Mouse (Mus musculus): ENCODE data around the gene Kcnn3.
A peak's percentile ranks its signal among the peaks of the same experiment; 100 is the strongest.

Gene Kcnn3

GRCm38 (mm10) chr3:89664808-89665207, 144.8 kb downstream of the Kcnn3 start:
- DNase-seq (ENCODE audit: low spot score in 2 of 2): no peak

DNA sequence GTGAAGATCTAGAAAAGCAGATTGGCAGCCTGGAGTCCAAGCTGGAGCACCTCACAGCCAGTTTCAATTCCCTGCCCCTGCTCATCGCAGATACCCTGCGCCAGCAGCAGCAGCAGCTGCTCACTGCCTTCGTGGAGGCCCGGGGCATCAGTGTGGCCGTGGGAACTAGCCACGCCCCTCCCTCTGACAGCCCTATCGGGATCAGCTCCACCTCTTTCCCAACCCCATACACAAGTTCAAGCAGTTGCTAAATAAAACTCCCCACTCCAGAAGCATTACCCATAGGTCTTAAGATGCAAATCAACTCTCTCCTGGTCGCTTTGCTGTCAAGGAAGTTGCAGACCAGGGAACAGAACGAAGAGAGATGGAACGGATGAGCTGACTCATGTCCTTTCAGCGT, 147.2 kb downstream of the Kcnn3 start:
- DNase-seq (ENCODE audit: low spot score in 2 of 2): no peak

GRCm38 (mm10) chr3:89671334-89671733, 151.4 kb downstream of the Kcnn3 start:
- DNase-seq (ENCODE audit: low spot score in 2 of 2): no peak

DNA sequence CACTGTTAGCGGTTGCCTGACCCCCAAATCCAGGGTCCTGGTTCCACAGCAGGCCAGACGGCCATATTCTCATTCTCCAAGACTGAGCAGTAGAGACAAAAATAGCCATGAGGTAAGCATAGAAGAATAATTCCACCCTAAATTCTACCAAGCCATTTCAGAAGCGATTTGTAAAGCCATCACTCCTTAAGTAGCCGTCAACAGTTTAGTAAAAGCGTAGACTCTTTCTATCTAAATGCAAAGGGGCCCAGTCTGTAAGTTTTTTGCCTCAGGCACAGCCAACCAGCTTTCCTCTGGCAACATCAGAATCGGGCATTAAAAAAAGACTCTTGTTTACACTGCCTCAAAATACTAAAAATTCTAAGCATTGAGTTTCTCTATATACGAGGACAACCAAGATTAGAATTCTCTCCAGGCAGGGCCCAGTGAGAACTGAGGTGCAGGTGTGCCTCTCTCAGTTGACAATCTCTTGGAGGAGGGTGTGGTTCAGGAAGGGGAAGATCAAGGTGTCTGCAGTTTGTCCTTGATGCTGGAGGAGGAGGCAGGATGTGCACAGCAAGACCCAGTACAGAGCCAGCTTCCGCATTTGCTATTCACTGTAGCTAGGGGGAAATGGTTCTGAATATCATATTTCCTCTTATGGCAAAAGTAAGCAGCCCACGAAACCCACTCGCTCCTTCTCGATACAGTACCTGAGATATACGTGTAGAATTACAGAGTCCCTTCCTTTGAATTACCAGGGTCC, 152.8 kb downstream of the Kcnn3 start:
- no peak for DNase-seq (ENCODE audit: low spot score in 2 of 2)

GRCm38 (mm10) chr3:89677617-89678016, 157.7 kb downstream of the Kcnn3 start:
- no peak for DNase-seq (ENCODE audit: low spot score in 2 of 2)

DNA sequence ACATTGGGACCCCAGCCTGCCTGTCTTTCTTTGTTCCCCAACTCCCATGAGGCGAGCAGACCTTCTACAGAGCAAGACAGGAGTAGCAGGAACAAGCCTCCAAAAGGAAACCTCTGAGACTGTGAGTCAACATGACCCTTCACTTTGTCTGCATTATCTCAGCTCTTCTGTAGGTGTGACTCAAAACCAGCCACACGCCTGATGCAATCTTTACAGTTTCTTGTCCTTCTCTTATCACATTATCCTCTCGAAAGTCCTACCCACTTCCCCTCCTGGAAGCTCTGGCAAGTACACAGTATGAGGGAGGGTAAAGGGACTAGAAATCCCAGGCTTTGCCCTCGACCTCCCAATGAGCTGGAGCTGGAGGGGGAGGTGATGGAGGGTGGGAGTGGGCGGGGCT, 166.1 kb downstream of the Kcnn3 start:
- no peak for DNase-seq (ENCODE audit: low spot score in 2 of 2)

DNA sequence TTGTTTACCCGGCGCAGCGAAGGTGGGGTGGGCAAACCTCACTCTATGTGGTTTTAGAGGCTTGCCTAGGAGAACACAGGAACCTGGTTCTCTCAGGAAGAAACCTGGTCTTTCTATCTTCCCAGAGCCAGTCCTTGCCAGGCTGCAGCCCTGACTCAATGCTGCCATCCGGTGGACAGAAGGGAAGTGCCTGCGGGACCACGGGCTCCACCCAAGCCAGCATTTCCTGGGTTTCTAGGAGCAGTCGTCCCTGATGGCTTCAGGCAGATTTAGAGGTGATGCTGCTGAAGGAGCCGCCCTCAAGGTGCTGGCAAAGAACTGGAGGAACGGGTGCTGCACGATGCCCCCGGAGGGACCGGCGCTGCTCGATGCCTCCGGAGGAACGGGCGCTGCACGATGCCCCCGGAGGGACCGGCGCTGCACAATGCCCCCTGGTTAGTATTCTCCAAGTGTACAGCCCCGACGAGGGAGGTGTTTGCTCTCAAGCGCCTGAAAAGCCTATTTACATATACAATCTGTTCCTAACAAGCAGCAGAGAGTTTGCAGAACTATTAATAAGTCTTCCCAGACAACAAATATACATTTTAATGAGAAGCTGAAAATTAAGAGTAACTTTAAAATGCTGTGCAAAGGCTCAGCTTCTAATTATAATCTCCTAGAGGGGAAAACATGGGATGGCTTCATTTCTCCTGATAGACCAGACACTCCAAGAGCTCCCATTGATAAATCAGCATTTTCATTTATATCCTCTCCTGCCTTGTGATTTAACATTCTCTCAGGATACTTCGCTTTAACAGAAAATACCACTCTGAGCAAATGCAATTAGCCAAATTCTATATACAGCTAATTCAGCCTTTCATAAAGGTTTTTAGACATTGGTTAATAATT, 169.0 kb downstream of the Kcnn3 start:
- peak; percentile 87 for DNase-seq (ENCODE audit: low spot score in 2 of 2)

GRCm38 (mm10) chr3:89691776-89692175, 171.8 kb downstream of the Kcnn3 start:
- DNase-seq (ENCODE audit: low spot score in 2 of 2): no peak

DNA sequence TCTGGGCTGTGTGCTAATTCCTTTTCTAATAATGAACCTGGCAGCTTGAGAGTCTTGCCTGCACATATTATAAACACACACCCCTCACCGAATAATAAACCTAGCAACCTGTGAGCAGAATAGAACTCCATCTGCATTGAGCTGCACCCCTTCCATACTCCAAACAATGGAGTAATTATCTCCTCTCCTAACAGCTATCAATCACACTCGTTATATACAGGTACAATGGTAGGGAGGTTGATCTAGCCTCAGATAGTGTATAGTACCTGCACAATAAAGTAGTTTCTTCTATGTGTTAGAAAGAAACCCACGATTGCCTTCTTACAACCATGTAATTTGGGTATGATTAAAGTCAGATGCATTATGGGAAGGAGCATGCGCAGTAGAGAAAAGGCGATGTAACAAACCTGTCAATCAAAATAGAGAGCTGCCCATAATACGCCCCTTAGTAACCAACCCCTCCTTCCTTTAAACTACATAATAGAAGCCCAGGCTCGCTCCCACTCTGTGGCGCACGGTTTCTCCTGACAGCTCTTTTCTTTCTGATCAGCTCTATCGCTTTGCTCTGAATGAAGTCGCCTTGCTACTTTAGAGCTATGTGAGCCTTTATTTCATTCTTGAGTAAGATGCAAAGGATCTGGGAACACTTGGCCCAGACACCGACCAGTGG, 176.3 kb downstream of the Kcnn3 start:
- DNase-seq (ENCODE audit: low spot score in 2 of 2): peak in 1 of 2 experiments; percentile 43

DNA sequence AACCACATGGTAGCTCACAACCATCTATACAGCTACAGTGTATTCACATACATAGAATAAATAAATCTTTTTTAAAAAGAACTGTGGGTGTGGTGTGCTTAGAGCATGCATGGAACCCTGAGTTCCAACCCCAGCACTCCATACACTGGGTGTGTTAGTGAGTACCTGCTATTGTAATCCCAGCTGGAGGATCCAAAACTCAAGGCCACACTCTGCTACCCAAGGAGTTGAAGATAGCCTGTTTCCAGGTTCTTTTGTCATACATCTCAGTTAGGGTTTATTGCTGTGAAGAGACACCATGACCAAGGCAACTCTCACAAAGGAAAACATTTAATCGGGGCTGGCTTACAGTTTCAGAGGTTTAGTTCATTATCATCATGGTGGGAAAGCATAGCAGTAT, 179.0 kb downstream of the Kcnn3 start:
- DNase-seq (ENCODE audit: low spot score in 2 of 2): no peak

- no peak for DNase-seq (ENCODE audit: low spot score in 2 of 2)
These were observed 180.5 kb downstream of the Kcnn3 start for GRCm38 (mm10) chr3:89700461-89700860.

DNA sequence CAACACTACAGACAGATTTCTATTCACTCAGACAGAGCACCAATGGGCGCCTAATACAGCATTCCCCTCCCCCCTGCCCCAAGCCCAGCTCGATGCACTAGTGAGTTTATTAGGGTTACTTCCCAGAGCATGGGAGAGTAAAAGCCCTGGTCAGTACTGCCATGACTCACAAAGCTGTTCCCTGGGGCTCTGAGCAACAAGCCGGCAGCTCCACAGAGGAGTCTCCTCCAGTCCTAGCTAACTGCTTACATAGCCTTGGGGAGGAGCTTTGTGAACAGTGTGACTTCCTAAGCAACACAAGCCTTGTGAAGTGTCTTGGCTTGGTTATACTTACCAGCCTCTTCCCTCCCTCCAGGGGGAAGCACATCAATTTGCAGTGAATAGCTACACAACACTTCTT, 183.6 kb downstream of the Kcnn3 start:
- no peak for DNase-seq (ENCODE audit: low spot score in 2 of 2)

- no peak for DNase-seq (ENCODE audit: low spot score in 2 of 2)
These were observed 184.1 kb downstream of the Kcnn3 start for GRCm38 (mm10) chr3:89704064-89704463.

- peak; percentile 92 to 94 for DNase-seq (ENCODE audit: low spot score in 2 of 2)
These were observed 194.6 kb downstream of the Kcnn3 start, which contains the start of gene Adar for GRCm38 (mm10) chr3:89714359-89715206. Gene Adar, plus strand, starts transcription at chr3:89715022.

DNA sequence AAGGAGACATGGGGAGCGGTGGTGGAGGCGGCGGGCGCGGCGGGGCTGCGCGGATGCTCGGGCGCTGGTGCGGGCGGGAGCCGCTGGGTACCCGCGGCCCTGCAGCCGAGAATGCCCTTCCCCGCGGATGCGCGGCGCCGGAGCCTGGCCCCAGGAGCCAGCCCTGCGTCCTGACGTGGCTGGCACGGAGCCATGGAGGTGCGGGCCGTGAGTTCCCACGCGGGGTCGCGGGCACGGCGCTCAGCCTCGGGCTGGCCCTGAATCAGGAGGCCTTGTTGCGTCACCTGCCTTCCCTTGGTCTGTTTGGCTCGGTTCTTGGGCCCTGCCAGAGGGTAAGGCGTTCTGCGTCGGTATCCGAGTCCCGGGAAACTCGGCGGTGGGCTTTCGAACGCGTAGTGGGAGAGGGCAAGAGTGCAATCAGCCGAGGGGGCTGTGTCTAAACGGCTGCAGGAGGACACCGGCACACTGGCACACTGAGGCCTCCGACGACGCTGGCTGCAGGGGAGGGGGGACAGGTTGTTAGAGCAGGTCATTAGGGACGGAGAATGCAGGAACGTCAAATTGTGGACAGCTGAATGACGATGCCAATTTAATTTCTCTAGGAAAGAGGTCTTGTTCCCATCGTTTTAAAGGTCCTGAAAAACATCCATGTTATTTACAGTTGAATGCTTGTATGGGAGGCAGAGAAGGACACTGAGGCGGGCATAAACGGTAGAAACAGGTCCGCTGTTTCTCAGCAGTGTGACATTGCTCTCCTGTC, 195.4 kb downstream of the Kcnn3 start:
- no peak for DNase-seq (ENCODE audit: low spot score in 2 of 2)

- no peak for DNase-seq (ENCODE audit: low spot score in 2 of 2)
These were observed 195.9 kb downstream of the Kcnn3 start for GRCm38 (mm10) chr3:89715967-89716256.

- no peak for DNase-seq (ENCODE audit: low spot score in 2 of 2)
These were observed 202.1 kb downstream of the Kcnn3 start for GRCm38 (mm10) chr3:89722032-89722431.

- DNase-seq (ENCODE audit: low spot score in 2 of 2): no peak
These were observed 203.6 kb downstream of the Kcnn3 start for GRCm38 (mm10) chr3:89723400-89724084.

Measured in right cerebral cortex, postnatal 36 days (tissue).